ENCODE assay signal across 31 mouse cellular contexts in the genomic region with DNA sequence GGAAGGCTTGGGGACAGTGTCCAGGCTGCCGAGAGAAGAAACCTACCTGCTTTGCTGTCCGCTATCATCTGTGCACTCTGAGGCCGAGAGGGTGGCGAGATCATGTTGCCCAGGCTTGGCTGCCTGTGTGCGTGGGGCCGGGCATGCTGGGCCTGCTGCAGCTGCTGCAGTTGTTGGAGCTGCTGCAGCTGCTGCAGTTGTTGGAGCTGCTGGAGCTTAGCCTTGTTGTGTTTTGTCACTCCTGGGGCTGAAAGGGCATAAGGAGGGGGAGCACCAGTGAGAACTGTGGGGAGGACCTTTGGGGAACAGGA. TPM values are rescaled to one million over a fixed set of nuclear protein-coding genes. Genes with fewer than 3 reads are reported as not detected.
DNase-seq lines count a peak whose midpoint lies in the region; ATAC-seq and TF ChIP-seq lines count a peak whose summit lies in the region.
"Had no signal": no experiment of that assay in that cellular context is flagged by ENCODE, and none has a peak within 500 bp of the region (broad histone marks: within the 10 kb centered on the region; RNA-seq: fewer than 3 reads in every experiment).

No protein-coding gene starts in this region.

- H3K27me3 ChIP-seq in kidney, embryonic 15.5 days: peaks cover 17% of the 10 kb centered on the region
- H3K27me3 ChIP-seq in MEL (ENCODE audit: control insufficient read depth in 1 of 2, insufficient read depth in 2 of 2, low read length in 2 of 2): no peaks in the 10 kb centered on the region
- H3K27me3 ChIP-seq in limb, embryonic 12.5 days: peaks cover 17% of the 10 kb centered on the region

- H3K27ac ChIP-seq in gastrocnemius, adult 2 months: peak overlapping the region; percentile 57
- peak overlapping the region; percentile 56; the same call in 1 of the 2 replicates for H3K27ac ChIP-seq in kidney, embryonic 15.5 days
- H3K27ac ChIP-seq in MEL (ENCODE audit: control insufficient read depth, low read depth, low read length): no peak overlapping the region
- peak overlapping the region; percentile 20; the same call in 1 of the 2 replicates for H3K27ac ChIP-seq in limb, embryonic 12.5 days
- no peak overlapping the region for H3K27ac ChIP-seq in layer of hippocampus, adult 2 months
- H3K27ac ChIP-seq: forebrain, embryonic 13.5 days; hindbrain, embryonic 15.5 days; liver, embryonic 12.5 days had no signal

- TF ChIP-seq RAD21 in MEL (IDR thresholded peaks at IDR 0.05; ENCODE audit: low read depth, low read length): no peak

- intact Hi-C loops in gastrocnemius, adult 2 months (cut with DNase I): no loop called here
- intact Hi-C loops in gastrocnemius, postnatal 36 days (cut with DNase I): loop anchor here (5.0 kb wide), 1 partner anchor 56 kb away; no protein-coding TSS in a partner anchor

- no peak for TF ChIP-seq POLR2A in MEL (IDR thresholded peaks at IDR 0.05; ENCODE audit: control insufficient read depth in 1 of 2, insufficient read depth in 1 of 2, low read depth in 1 of 2, low read length in 2 of 2, poor library complexity in 1 of 2)

- H3K36me3 ChIP-seq in kidney, embryonic 15.5 days: peaks cover 12% of the 10 kb centered on the region
- H3K36me3 ChIP-seq in MEL (ENCODE audit: control insufficient read depth in 1 of 2, insufficient read depth in 2 of 2, low read length in 2 of 2): no peaks in the 10 kb centered on the region; a peak in 1 of 4 replicates
- H3K36me3 ChIP-seq in limb, embryonic 12.5 days: peaks cover 11% of the 10 kb centered on the region
- H3K36me3 ChIP-seq: hindbrain, embryonic 15.5 days had no signal

- H3K9ac ChIP-seq in kidney, embryonic 15.5 days: no peak overlapping the region
- no peak overlapping the region for H3K9ac ChIP-seq in MEL (ENCODE audit: control insufficient read depth, low read depth, low read length, poor library complexity, severe bottlenecking)
- H3K9ac ChIP-seq in limb, embryonic 12.5 days (replicated peaks): peak overlapping the region; percentile 8; the same call in 1 of the 2 replicates
- H3K9ac ChIP-seq: hindbrain, embryonic 15.5 days; liver, embryonic 12.5 days had no signal

- TF ChIP-seq EP300 in MEL (IDR thresholded peaks at IDR 0.05; ENCODE audit: low read depth in 1 of 2, low read length in 2 of 2): no peak

- peak; percentile 57 for DNase-seq in gastrocnemius, adult 2 months
- no peak for DNase-seq in gastrocnemius, postnatal 36 days
- no peak for DNase-seq in kidney, postnatal 10 days
- DNase-seq in MEL (ENCODE audit: low read depth, low spot score): no peak
- DNase-seq in layer of hippocampus, adult 2 months (ENCODE audit: low spot score in 2 of 2): no peak
- DNase-seq in thymus, postnatal 14 days: no peak
- DNase-seq: cerebellum, adult 11 months; cerebellum, adult 9-11 months; gastrocnemius, postnatal 10 days; heart, adult 18-20 months; heart, postnatal 4 days; kidney, adult 11 months; left cerebral cortex, postnatal 4 days; lung, adult 2 months; lung, postnatal 36 days; retina, postnatal 1 day; right cerebral cortex, postnatal 25 days; spleen, adult 18-20 months had no signal

- ATAC-seq in kidney, embryonic 15.5 days (replicated peaks; ENCODE audit: low FRiP score): no peak
- ATAC-seq in limb, embryonic 12.5 days (ENCODE audit: insufficient number of reproducible peaks, insufficient read depth, low FRiP score, low TSS enrichment, low read depth): no peak
- ATAC-seq: forebrain, embryonic 13.5 days; liver, embryonic 12.5 days had no signal

- WGBS in kidney, embryonic 15.5 days: 28% methylated on average over 6 of the region's 6 CpGs
- WGBS in limb, embryonic 12.5 days: 70% methylated on average over 6 of the region's 6 CpGs

- H3K4me3 ChIP-seq in gastrocnemius, adult 2 months: no peak overlapping the region
- no peak overlapping the region for H3K4me3 ChIP-seq in kidney, embryonic 15.5 days (replicated peaks)
- no peak overlapping the region for H3K4me3 ChIP-seq in MEL (ENCODE audit: control insufficient read depth in 1 of 2, insufficient read depth in 1 of 2, low read depth in 2 of 2, low read length in 2 of 2)
- H3K4me3 ChIP-seq in limb, embryonic 12.5 days (replicated peaks): no peak overlapping the region
- no peak overlapping the region for H3K4me3 ChIP-seq in layer of hippocampus, adult 2 months
- H3K4me3 ChIP-seq: erythroblast, embryonic 14.5 days; forebrain, embryonic 13.5 days; hindbrain, embryonic 15.5 days; liver, embryonic 12.5 days had no signal

- peaks cover 57% of the 10 kb centered on the region for H3K4me1 ChIP-seq in kidney, embryonic 15.5 days
- H3K4me1 ChIP-seq in MEL (ENCODE audit: control insufficient read depth in 1 of 2, insufficient read depth in 2 of 2, low read length in 2 of 2): peaks cover 0 to 3% of the 10 kb centered on the region in 2 experiments; a peak in 1 of 4 replicates
- peaks cover 25% of the 10 kb centered on the region for H3K4me1 ChIP-seq in limb, embryonic 12.5 days (replicated peaks)

- no peaks in the 10 kb centered on the region for H3K79me2 ChIP-seq in MEL (ENCODE audit: control insufficient read depth, insufficient read depth, low read length, poor library complexity)

- no peaks in the 10 kb centered on the region for H3K9me3 ChIP-seq in kidney, embryonic 15.5 days (replicated peaks)
- H3K9me3 ChIP-seq in MEL (replicated peaks; ENCODE audit: insufficient read depth, low read length): no peaks in the 10 kb centered on the region
- H3K9me3 ChIP-seq in limb, embryonic 12.5 days: no peaks in the 10 kb centered on the region
- H3K9me3 ChIP-seq: forebrain, embryonic 13.5 days; hindbrain, embryonic 15.5 days; liver, embryonic 12.5 days had no signal

- no peak for TF ChIP-seq CTCF in gastrocnemius, adult 2 months (IDR thresholded peaks at IDR 0.05)
- no peak for TF ChIP-seq CTCF in MEL (IDR thresholded peaks at IDR 0.05 in 2 of 3, conservative IDR thresholded peaks at IDR 0.05 in 1 of 3; ENCODE audit: control insufficient read depth in 1 of 3, insufficient read depth in 1 of 3, low read depth in 2 of 3, low read length in 3 of 3, poor library complexity in 1 of 3, severe bottlenecking in 1 of 3)
- TF ChIP-seq CTCF in layer of hippocampus, adult 2 months (conservative IDR thresholded peaks at IDR 0.05): no peak

- no peak overlapping the region for H3K4me2 ChIP-seq in kidney, embryonic 15.5 days
- no peak overlapping the region for H3K4me2 ChIP-seq in limb, embryonic 12.5 days
- H3K4me2 ChIP-seq: forebrain, embryonic 13.5 days; hindbrain, embryonic 15.5 days; liver, embryonic 12.5 days had no signal

TF ChIP-seq in MEL, 35 proteins besides CTCF, POLR2A, EP300 and RAD21:
- TF ChIP-seq POLR2AphosphoS5 (IDR thresholded peaks at IDR 0.05; ENCODE audit: borderline replicate concordance, low read depth, low read length) (peak; percentile 36; the same call in 1 of the 2 replicates), NRF1 (IDR thresholded peaks at IDR 0.05; ENCODE audit: insufficient read depth, low read depth, low read length, poor library complexity, severe bottlenecking) (no peak)

RNA-seq across cellular contexts. Expression of gene Ubald2, which starts 8.9 kb away (rescaled TPM):
- total RNA-seq in gastrocnemius, adult 2 months (2021): 10 to 100 TPM; 38.7 to 50.9 TPM
- 10 to 100 TPM; 41.8 to 56.5 TPM for total RNA-seq in gastrocnemius, postnatal 36 days (2021)
- polyA plus RNA-seq in kidney, embryonic 15.5 days (2015; fragmentation: Nextera tagmentation; extraction: Ambion mirVana): 45.7 and 58.1 TPM in 2 replicates
- 56.8 and 66.2 TPM in 2 replicates for total RNA-seq in MEL (2012; rRNA removed)
- polyA plus RNA-seq in MEL (2012; ENCODE audit: insufficient read depth in 1 of 2, insufficient read length in 2 of 2, low read depth in 1 of 2, low replicate concordance in 2 of 2, missing spikeins in 1 of 2): 10 to 100 TPM in 1 of 2 experiments, not detected in 1; 77.7 TPM
- 36.6 and 48.4 TPM in 2 replicates for polyA plus RNA-seq in limb, embryonic 12.5 days (2016; fragmentation: Nextera tagmentation; extraction: Ambion mirVana)
- 10 to 100 TPM; 32.5 to 41.9 TPM for total RNA-seq in layer of hippocampus, adult 2 months (2021)

RNA-seq across cellular contexts. Expression of gene Qrich2, which starts 23.2 kb away (rescaled TPM):
- total RNA-seq in gastrocnemius, adult 2 months (2021): under 1 TPM in 1 of 2 experiments, not detected in 1; 0.06 TPM
- under 1 TPM in 1 of 2 experiments, not detected in 1; 0.05 TPM for total RNA-seq in gastrocnemius, postnatal 36 days (2021)
- 0.14 and 0.30 TPM in 2 replicates for polyA plus RNA-seq in kidney, embryonic 15.5 days (2015; fragmentation: Nextera tagmentation; extraction: Ambion mirVana)
- total RNA-seq in MEL (2012; rRNA removed): not detected in 2 replicates
- under 1 TPM in 1 of 2 experiments, not detected in 1; 0.11 TPM for polyA plus RNA-seq in MEL (2012; ENCODE audit: insufficient read depth in 1 of 2, insufficient read length in 2 of 2, low read depth in 1 of 2, low replicate concordance in 2 of 2, missing spikeins in 1 of 2)
- polyA plus RNA-seq in limb, embryonic 12.5 days (2016; fragmentation: Nextera tagmentation; extraction: Ambion mirVana): 0.35 TPM in 2 replicates
- under 1 TPM in 1 of 2 experiments, not detected in 1; 0.17 TPM for total RNA-seq in layer of hippocampus, adult 2 months (2021)
- total RNA-seq: adrenal gland, adult 18-20 months; adrenal gland, postnatal 36 days; common myeloid progenitor, adult 5-6 weeks; gastrocnemius, postnatal 10 days; left cerebral cortex, adult 8-10 months; megakaryocyte-erythroid progenitor cell, adult 5-6 weeks had no signal
- polyA plus RNA-seq: erythroblast, embryonic 14.5 days; forebrain, embryonic 13.5 days; frontal cortex, adult 2 months; heart, embryonic 14.5 days; liver, embryonic 12.5 days had no signal

RNA-seq across cellular contexts. Expression of gene Rnf157, which starts 30.0 kb away (rescaled TPM):
- total RNA-seq in gastrocnemius, adult 2 months (2021): 10 to 100 TPM; 24.3 to 32.0 TPM
- total RNA-seq in gastrocnemius, postnatal 36 days (2021): 10 to 100 TPM; 23.0 to 24.5 TPM
- polyA plus RNA-seq in kidney, embryonic 15.5 days (2015; fragmentation: Nextera tagmentation; extraction: Ambion mirVana): 12.4 and 12.5 TPM in 2 replicates
- 4.6 and 7.5 TPM in 2 replicates for total RNA-seq in MEL (2012; rRNA removed)
- polyA plus RNA-seq in MEL (2012; ENCODE audit: insufficient read depth in 1 of 2, insufficient read length in 2 of 2, low read depth in 1 of 2, low replicate concordance in 2 of 2, missing spikeins in 1 of 2): 10 to 100 TPM in 1 of 2 experiments, not detected in 1; 10.9 TPM
- polyA plus RNA-seq in limb, embryonic 12.5 days (2016; fragmentation: Nextera tagmentation; extraction: Ambion mirVana): 25.2 and 26.7 TPM in 2 replicates
- 100 to 1,000 TPM; 227 to 236 TPM for total RNA-seq in layer of hippocampus, adult 2 months (2021)
- polyA plus RNA-seq: erythroblast, embryonic 14.5 days had no signal

RNA-seq across cellular contexts. Expression of gene Prpsap1, which starts 51.2 kb away (rescaled TPM):
- total RNA-seq in gastrocnemius, adult 2 months (2021): 10 to 100 TPM; 14.2 to 15.1 TPM
- total RNA-seq in gastrocnemius, postnatal 36 days (2021): 10 to 100 TPM; 12.6 to 14.1 TPM
- polyA plus RNA-seq in kidney, embryonic 15.5 days (2015; fragmentation: Nextera tagmentation; extraction: Ambion mirVana): 196 and 208 TPM in 2 replicates
- total RNA-seq in MEL (2012; rRNA removed): 142 and 155 TPM in 2 replicates
- polyA plus RNA-seq in MEL (2012; ENCODE audit: insufficient read depth in 1 of 2, insufficient read length in 2 of 2, low read depth in 1 of 2, low replicate concordance in 2 of 2, missing spikeins in 1 of 2): 100 to 1,000 TPM in 1 of 2 experiments, not detected in 1; 112 TPM
- polyA plus RNA-seq in limb, embryonic 12.5 days (2016; fragmentation: Nextera tagmentation; extraction: Ambion mirVana): 186 and 199 TPM in 2 replicates
- 10 to 100 TPM; 84.2 to 98.5 TPM for total RNA-seq in layer of hippocampus, adult 2 months (2021)

Comparison
In these comparisons a context has a peak if more than half of its experiments do, and no peak if none do; other contexts are left out.
1. H3K27ac ChIP-seq: peak in gastrocnemius, adult 2 months (single experiment), kidney, embryonic 15.5 days (single experiment) and limb, embryonic 12.5 days (single experiment); none in MEL (single experiment) and layer of hippocampus, adult 2 months (single experiment).
2. RNA of gene Rnf157, which starts 30.0 kb away (total RNA-seq): 227 to 236 TPM in layer of hippocampus, adult 2 months; 24.3 to 32.0 TPM in gastrocnemius, adult 2 months, 23.0 to 24.5 TPM in gastrocnemius, postnatal 36 days and 4.6 to 7.5 TPM in MEL; every median in the first group is over 4 times any median in the second.